Mouse (Mus musculus) retina, adult 2 months (tissue): ENCODE data around the gene Atrnl1.

Experiments
- DNase-seq: peaks from one replicate; pipeline ENCODE4 v3.0.0-alpha.2; 2012; ENCODE audit warnings: low read depth, low spot score

The Atrnl1 gene

DNA sequence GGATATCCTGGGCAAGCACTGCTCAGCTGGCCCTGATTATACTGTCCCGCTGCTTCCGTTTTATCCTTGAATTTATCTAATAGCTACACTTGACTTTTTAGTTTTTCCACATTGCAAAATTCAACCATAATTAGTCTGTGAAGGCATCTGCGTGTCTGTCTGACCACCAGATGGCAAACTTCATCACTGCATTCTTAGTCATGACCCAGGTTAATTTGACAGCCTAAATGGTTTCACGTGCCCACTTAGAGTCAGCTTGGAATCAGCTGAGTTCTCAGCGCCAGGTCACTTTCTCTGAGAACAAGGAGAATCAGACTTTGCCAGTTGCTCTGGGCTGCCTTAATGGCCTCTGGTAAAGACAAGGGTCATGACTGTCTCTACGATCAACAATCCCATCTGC, 305.5 kb downstream of the Atrnl1 start:
- no peak for DNase-seq

DNA sequence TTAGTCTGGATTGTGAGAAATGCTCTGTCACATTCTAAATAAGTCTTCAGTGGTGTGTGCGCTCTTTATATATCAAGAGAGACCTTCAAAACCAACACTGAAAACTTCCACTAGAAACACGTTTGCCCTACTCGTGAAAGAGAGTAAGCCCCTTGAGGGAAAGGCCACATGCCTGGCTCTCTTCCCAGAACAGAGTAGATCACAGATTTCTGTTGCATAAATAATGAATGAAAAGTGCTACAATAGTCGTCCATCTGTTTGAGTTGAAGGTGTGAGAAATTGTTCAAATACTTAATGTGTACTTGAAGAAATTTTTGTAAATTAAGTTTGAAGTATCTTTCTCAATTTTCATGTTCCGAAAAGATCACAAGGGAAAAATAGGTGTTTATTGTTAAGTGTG, 312.2 kb downstream of the Atrnl1 start:
- DNase-seq = no peak

- DNase-seq = no peak
These were observed 314.0 kb downstream of the Atrnl1 start for GRCm38 (mm10) chr19:57924856-57925255.

DNA sequence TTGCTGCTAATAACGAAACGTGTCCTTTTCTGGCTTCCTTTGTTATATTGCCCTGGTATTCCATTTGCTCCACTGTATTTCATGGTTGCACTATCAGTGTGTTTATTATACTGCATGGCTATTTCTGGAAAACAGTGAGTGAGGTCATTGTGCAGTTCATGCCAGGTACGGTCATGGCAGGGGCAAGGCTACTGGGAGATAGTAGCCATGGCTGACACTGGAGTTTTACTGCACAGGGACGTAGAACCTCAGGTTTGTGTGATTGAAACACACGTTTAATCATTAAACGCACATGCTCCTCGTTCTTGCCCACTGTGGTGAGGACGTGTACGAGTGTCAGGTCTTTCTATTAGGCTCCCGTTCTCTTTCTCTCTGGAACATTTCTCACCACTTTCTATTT, 314.8 kb downstream of the Atrnl1 start:
- no peak for DNase-seq

- DNase-seq = no peak
These were observed 315.5 kb downstream of the Atrnl1 start for GRCm38 (mm10) chr19:57926164-57926860.

GRCm38 (mm10) chr19:57926941-57927471, 316.2 kb downstream of the Atrnl1 start:
- DNase-seq = no peak

- no peak for DNase-seq
These were observed 317.0 kb downstream of the Atrnl1 start for GRCm38 (mm10) chr19:57927566-57928523.

DNA sequence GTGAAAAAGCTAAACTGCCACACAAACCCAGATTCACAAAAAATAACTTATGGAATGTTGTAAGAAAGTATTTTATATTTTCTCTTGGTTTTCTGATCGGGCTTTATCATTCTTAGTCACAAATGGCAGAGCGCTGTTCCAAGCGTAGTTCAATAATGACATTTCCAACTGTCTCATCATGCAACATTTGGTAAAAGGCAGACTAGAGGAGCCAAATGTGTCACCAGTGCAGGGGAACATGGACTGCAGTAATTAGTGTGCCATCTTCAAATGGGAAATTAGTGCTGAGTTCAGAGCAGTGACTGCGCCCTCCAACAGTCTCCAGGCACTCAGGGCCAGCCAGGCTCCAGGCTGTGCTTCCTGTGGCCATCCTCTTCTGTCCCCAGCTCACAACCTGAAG, 320.8 kb downstream of the Atrnl1 start:
- no peak for DNase-seq

GRCm38 (mm10) chr19:57936865-57937264, 326.0 kb downstream of the Atrnl1 start:
- no peak for DNase-seq

- no peak for DNase-seq
These were observed 328.3 kb downstream of the Atrnl1 start for GRCm38 (mm10) chr19:57939166-57939565.

DNA sequence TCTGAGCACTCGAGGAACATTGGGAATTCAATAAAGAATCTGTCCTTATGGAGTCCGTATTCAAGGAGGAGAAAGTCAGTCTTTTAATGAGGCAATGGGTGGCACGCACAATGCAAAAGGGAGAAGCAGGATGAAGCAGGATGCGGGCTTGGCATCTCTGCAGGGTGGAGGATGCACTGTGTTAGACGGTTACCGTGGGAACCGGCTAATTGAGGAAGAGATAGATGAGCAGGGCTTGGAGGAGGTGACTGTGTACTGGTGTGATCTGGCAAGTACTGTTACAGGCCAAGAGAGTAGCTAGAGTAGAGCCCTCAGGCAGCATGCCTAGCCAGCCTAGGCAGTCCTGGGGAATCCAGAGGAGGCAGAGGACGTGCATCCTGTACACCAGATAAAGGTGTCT, 330.7 kb downstream of the Atrnl1 start:
- no peak for DNase-seq

DNA sequence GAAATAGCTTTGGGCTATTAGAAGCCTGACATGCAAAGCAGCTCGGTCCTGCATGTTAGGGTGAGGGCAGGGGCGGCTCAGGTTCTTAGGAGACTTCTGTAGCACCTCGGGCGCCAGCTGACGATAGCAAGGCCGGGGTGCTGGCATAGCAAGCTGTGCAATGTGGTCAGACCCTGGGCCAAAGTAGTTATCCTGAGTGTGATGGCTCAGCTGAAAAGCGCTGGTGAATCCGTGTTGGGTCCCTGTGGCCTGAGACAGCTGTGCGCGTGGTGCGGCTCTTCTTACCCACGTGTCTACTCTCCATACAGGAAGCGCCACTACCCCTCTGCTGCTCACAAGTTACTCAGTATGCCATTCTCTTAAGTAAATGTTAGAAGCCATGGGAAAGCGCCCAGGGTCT, 331.4 kb downstream of the Atrnl1 start:
- DNase-seq = no peak

- DNase-seq = no peak
These were observed 332.5 kb downstream of the Atrnl1 start for GRCm38 (mm10) chr19:57943308-57943707.

GRCm38 (mm10) chr19:57944680-57945079, 333.8 kb downstream of the Atrnl1 start:
- no peak for DNase-seq

DNA sequence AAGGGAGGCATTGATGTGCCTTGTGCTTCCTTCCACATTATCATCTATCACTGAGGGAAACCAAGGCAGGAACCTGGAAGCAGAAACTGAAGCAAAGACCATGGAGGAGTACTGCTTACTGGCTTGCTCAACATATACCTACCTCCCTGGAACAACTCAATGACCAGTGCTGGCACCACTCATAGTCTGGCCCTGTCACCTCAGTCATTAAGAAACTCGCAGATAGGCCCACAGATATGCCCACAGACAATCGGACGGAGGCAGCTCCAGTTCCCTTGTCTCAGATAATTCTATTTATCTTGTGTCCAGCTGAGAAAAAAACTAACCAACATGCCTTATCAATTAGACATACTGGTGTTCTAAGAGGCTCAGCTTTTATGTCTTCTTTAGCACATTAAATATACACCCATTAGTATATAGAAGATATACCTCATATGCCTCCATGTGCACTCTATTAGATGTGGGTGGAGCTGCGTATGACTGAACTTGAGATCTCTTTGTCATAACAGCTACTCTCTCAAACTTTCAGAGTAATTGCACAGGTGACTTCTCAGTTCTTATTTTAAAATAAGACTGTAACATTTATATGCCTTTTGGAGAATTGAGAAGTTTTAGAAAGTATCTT, 334.9 kb downstream of the Atrnl1 start:
- no peak for DNase-seq

GRCm38 (mm10) chr19:57948489-57948888, 337.7 kb downstream of the Atrnl1 start:
- no peak for DNase-seq

DNA sequence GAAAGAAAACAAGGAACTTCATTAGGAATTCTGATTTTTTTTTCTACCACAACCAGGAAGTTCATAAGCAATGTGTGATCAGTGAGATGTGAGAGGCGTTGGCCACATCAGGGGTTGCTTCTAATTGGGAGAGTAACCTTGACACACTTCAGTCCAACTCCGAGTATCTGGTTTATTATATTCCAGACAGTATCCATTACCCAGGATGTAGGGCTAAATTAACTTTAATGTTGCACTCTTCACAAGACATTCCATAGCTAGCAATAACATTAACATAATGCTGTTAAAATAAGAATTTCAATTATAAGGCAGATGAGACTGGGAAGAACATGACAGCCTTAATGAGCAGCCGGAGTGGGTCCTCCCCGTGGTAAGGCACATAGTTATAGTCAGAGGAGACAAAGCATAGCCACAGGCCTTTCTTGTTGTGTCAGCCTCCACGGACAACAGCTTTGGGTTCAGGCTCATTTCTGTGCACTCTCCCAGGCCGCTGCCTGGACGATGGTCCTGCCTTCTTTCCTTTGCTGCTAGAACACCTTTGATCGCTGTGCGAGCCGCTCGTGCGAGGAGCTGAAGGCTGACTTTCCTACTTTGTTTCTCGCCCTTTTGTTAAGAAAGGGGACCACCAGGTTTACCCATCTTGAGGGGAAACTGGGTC, 338.6 kb downstream of the Atrnl1 start:
- DNase-seq = no peak

GRCm38 (mm10) chr19:57954131-57954530, 343.3 kb downstream of the Atrnl1 start:
- DNase-seq = no peak

DNA sequence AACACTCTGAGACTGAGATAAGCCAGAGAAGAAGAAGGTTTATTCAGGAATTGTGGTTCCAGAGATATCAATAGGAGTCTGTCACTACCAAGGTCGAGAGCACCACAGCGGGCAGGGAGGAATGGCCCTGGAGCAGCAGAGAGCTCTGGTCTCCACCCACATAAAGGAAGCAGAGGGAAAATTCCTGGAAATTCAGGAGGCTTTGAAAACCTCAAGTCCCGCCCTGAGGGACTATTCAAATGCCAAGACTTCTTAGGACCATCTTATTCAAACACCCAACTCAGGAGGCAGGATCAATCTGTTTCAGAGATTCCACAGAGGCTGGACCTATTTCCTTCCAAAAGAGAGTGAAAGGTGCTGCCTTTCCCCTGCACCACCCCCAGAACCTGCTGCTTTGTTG, 345.6 kb downstream of the Atrnl1 start:
- DNase-seq = no peak

- no peak for DNase-seq
These were observed 346.5 kb downstream of the Atrnl1 start for GRCm38 (mm10) chr19:57957363-57957762.

GRCm38 (mm10) chr19:57958154-57958553, 347.3 kb downstream of the Atrnl1 start:
- no peak for DNase-seq

GRCm38 (mm10) chr19:57958726-57959125, 347.9 kb downstream of the Atrnl1 start:
- no peak for DNase-seq
